Mouse (Mus musculus) bone marrow macrophage, adult 2 months (primary cell): ENCODE results near the gene Swt1.

ENCODE experiments used
- CTCF ChIP-seq: IDR thresholded peaks from 2 replicates; pipeline ENCODE4 v1.5.1; 2012; ENCODE audit warnings: low read depth, mild to moderate bottlenecking, low read length, moderate library complexity
- POLR2A ChIP-seq: IDR thresholded peaks from 2 replicates; pipeline ENCODE4 v1.6.1; 2012; ENCODE audit warnings: mild to moderate bottlenecking, low read depth, low read length, borderline replicate concordance

DNA sequence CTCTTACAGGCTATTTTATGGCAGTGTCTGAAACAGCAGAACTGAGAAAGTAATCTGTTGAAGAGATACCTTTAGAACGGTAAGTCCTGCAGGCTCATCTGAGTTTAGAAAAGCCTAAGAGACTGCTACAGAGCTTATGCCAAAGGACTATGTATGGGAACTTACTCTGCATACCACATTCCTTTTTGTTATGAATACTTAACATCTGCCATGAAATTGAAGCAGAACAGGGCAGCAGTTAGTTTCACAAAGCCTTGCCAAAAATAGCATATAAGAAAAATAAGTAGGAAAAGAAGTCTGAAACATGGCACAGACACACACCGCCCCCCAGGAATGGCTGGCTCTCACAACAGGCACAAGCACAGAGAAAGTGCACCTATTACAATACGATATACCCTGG is 18.4 kb downstream of the Swt1 start:
- TF ChIP-seq POLR2A (no peak), CTCF (no peak)
